Mouse (Mus musculus): Measurements from ENCODE around the gene Cdk2ap2.
"Not testable (repeated sequence)": the region's sequence is repeated elsewhere in the genome, so short reads cannot be mapped to it uniquely, and the experiment has no call there.

Gene Cdk2ap2

GRCm38 (mm10) chr19:4096642-4097440 lies at the start of gene Cdk2ap2:
Cdk2ap2 (plus strand) TSS chr19:4097182.
- peak; percentile 100 for DNase-seq

- DNase-seq, result peak; percentile 89 to 95
Observed at GRCm38 (mm10) chr19:4047859-4048258, 49.1 kb upstream of the Cdk2ap2 start.

GRCm38 (mm10) chr19:4049069-4049468 lies 47.9 kb upstream of the Cdk2ap2 start:
- not testable (repeated sequence) for DNase-seq

- peak in 1 of 2 experiments; percentile 44 for DNase-seq
Observed at GRCm38 (mm10) chr19:4051016-4051415, 46.0 kb upstream of the Cdk2ap2 start.

- DNase-seq, result peak; percentile 84 to 90
Observed at GRCm38 (mm10) chr19:4051741-4052515, 45.1 kb upstream of the Cdk2ap2 start.

GRCm38 (mm10) chr19:4052516-4053030 lies 44.4 kb upstream of the Cdk2ap2 start:
- DNase-seq, result no peak

- DNase-seq, result no peak
Observed at GRCm38 (mm10) chr19:4054613-4055012, 42.4 kb upstream of the Cdk2ap2 start.

- peak; percentile 68 to 76 for DNase-seq
Observed at GRCm38 (mm10) chr19:4055216-4055946, 41.6 kb upstream of the Cdk2ap2 start.

GRCm38 (mm10) chr19:4055947-4056693 lies 40.9 kb upstream of the Cdk2ap2 start:
- DNase-seq, result no peak

GRCm38 (mm10) chr19:4056727-4057126 lies 40.3 kb upstream of the Cdk2ap2 start:
- DNase-seq, result no peak

GRCm38 (mm10) chr19:4057389-4057788 lies 39.6 kb upstream of the Cdk2ap2 start:
- DNase-seq, result no peak

- no peak for DNase-seq
Observed at GRCm38 (mm10) chr19:4057962-4058361, 39.0 kb upstream of the Cdk2ap2 start.

GRCm38 (mm10) chr19:4058581-4058980 lies 38.4 kb upstream of the Cdk2ap2 start:
- no peak for DNase-seq

- no peak for DNase-seq
Observed at GRCm38 (mm10) chr19:4059069-4059740, 37.8 kb upstream of the Cdk2ap2 start, which contains the start of gene Gstp3. Gstp3 (minus strand) TSS chr19:4059569.

GRCm38 (mm10) chr19:4060044-4060898 lies 36.7 kb upstream of the Cdk2ap2 start:
- DNase-seq, result not testable (repeated sequence)

- no peak for DNase-seq
Observed at GRCm38 (mm10) chr19:4060899-4061465, 36.0 kb upstream of the Cdk2ap2 start.

- not testable (repeated sequence) for DNase-seq
Observed at GRCm38 (mm10) chr19:4063357-4063756, 33.6 kb upstream of the Cdk2ap2 start.

- not testable (repeated sequence) for DNase-seq
Observed at GRCm38 (mm10) chr19:4064501-4064900, 32.5 kb upstream of the Cdk2ap2 start.

GRCm38 (mm10) chr19:4066280-4066679 lies 30.7 kb upstream of the Cdk2ap2 start:
- DNase-seq, result no peak

- no peak for DNase-seq
Observed at GRCm38 (mm10) chr19:4066877-4067276, 30.1 kb upstream of the Cdk2ap2 start.
